Comparison of ENCODE assay signal across 17 mouse cellular contexts in genomic region chr14:17087828-17088227, GRCm38 (mm10).
"Had no signal": no experiment of that assay in that cellular context is flagged by ENCODE, and none has a peak within 500 bp of the region (broad histone marks: within the 10 kb centered on the region; RNA-seq: fewer than 3 reads in every experiment).

No protein-coding gene starts in this region.

- H3K4me3 ChIP-seq: lung, embryonic 15.5 days; midbrain, embryonic 10.5 days; midbrain, embryonic 12.5 days; myocyte; neural tube, embryonic 12.5 days had no signal

- H3K36me3 ChIP-seq: lung, embryonic 15.5 days; midbrain, embryonic 10.5 days; midbrain, embryonic 12.5 days; neural tube, embryonic 12.5 days had no signal

- ATAC-seq: midbrain, embryonic 16.5 days had no signal

- H3K4me1 ChIP-seq: midbrain, embryonic 12.5 days had no signal

- DNase-seq: lung, adult 18-20 months; lung, postnatal 10 days; lung, postnatal 4 days; midbrain, embryonic 14.5 days; right cerebral cortex, postnatal 25 days; right cerebral cortex, postnatal 4 days; spleen, adult 18-20 months; thymus, adult 2 months; thymus, postnatal 25 days; thymus, postnatal 4 days had no signal

- H3K27ac ChIP-seq: liver, embryonic 14.5 days; lung, embryonic 15.5 days; midbrain, embryonic 10.5 days; midbrain, embryonic 12.5 days; neural tube, embryonic 12.5 days had no signal

- H3K9me3 ChIP-seq: lung, embryonic 15.5 days; midbrain, embryonic 10.5 days; midbrain, embryonic 12.5 days; neural tube, embryonic 12.5 days had no signal

- H3K9ac ChIP-seq: liver, embryonic 14.5 days; lung, embryonic 15.5 days; midbrain, embryonic 12.5 days; neural tube, embryonic 12.5 days had no signal

- H3K27me3 ChIP-seq: lung, embryonic 15.5 days; midbrain, embryonic 12.5 days; neural tube, embryonic 12.5 days had no signal

- H3K4me2 ChIP-seq: lung, embryonic 15.5 days; midbrain, embryonic 12.5 days; neural tube, embryonic 12.5 days had no signal
